Mouse (Mus musculus): ENCODE results near the gene Abhd16a.
A peak's percentile ranks its signal among the peaks of the same experiment; 100 is the strongest.
"Not testable (repeated sequence)": the region's sequence is repeated elsewhere in the genome, so short reads cannot be mapped to it uniquely, and the experiment has no call there.

The Abhd16a gene

DNA sequence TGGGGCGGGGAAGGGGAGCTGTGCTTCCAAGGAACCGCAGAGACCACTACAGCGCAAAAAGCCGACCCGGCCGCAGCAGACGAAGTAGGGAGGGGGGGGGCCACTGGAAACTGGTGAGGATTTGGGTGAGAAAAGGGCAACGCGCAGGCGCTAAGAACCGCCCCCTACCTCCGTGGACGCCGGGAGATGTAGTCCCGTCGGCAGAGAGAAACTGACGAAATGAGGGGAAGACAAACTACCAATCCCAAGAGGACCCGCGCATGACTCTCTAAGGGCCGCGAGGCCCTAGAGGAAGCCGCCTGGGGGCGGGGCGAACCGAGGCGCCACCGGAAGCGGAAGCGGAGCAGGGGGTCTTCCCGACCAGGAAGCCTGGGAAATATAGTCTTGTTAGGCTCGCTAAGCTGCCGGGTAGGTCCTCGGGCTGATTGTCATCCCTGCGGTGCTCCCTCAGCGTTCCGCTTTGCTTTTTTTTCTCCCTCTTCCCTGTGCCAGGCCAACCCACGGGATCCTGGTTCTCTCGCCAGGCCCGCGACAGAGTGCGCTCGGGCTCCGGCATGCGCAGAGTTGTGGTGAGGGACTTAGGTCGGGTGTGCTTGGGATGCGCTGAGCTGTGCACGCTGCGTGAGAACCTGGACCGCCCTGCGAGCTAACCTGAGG lies 32.2 kb downstream of the Abhd16a start, which contains the start of gene Gpank1:
TSS of gene Gpank1 (plus strand) at position 313 of the 657 bp plus-strand sequence.
- peak; percentile 97 for DNase-seq (ENCODE audit: extremely low spot score)

DNA sequence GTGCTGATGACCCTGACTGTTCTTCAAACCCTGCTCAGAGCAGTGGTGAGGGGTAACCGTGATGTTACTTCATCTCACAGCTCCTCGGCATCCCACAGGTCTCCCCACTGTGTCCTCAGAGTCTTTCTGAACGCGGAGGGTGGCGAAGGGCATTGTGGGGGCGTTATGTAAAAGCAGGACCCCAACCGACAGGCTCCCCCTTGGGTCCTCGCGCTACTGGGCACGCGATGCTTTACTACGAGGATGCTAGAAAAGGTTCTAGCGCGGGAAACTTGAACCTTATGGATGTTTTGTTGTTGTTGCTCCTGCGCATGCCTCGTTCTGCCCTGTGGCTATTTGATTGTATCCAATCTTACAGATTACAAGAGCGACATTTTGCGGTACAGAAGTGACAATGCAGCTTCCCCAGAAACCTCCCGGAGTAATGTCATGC lies 32.8 kb downstream of the Abhd16a start, which contains the start of gene Csnk2b:
TSS of gene Csnk2b (minus strand) at position 183 of the 433 bp plus-strand sequence.
- DNase-seq (ENCODE audit: extremely low spot score): no peak

- not testable (repeated sequence) for DNase-seq (ENCODE audit: extremely low spot score)
Measured at GRCm38 (mm10) chr17:35123287-35123686, 34.2 kb downstream of the Abhd16a start.

GRCm38 (mm10) chr17:35124261-35124896 lies 35.3 kb downstream of the Abhd16a start:
- not testable (repeated sequence) for DNase-seq (ENCODE audit: extremely low spot score)

- DNase-seq (ENCODE audit: extremely low spot score): no peak
Measured at GRCm38 (mm10) chr17:35125081-35125480, 36.0 kb downstream of the Abhd16a start.

DNA sequence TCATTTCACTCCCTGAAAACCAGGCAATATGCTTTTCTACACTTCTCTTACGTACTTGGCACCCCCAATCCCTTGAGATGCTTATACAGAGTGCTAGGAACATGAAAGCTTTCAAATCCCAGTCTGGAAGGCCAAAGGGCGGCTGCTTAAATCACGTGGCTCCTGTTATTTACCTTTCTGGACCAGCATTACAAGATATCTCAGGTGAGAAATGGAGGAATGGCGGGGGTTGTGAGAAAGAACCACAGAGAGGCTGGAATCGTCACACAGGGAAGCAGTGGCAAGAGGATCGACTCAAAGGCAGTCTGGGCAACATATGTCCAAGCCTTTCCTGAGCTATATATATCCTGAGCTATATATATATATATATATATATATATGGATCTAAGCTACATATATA lies 36.5 kb downstream of the Abhd16a start:
- no peak for DNase-seq (ENCODE audit: extremely low spot score)

GRCm38 (mm10) chr17:35126206-35126611 lies 37.1 kb downstream of the Abhd16a start, which contains the start of gene D17H6S53E:
D17H6S53E (plus strand) TSS chr17:35126373.
- DNase-seq (ENCODE audit: extremely low spot score): peak; percentile 80

- no peak for DNase-seq (ENCODE audit: extremely low spot score)
Measured at GRCm38 (mm10) chr17:35127017-35127416, 38.0 kb downstream of the Abhd16a start.

DNA sequence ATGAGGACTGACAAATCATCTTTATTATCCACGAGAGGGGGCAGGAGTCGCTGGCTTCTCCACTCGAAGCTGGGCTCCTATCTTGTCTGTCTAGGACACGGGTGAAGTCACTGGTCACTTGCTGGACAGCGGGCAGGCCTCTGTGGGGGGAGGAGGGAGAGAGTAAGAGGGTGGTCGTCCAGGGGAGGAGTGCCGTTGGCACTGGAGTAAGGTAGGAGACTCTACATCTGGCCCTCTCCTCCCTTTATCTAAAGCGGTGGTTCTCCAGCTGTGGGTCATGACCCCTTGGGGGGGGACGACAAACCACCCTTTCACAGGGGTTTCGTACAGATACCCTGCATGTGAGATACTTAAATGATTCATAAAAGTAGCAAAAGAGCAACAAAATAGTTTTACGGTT lies 39.9 kb downstream of the Abhd16a start:
- no peak for DNase-seq (ENCODE audit: extremely low spot score)

DNA sequence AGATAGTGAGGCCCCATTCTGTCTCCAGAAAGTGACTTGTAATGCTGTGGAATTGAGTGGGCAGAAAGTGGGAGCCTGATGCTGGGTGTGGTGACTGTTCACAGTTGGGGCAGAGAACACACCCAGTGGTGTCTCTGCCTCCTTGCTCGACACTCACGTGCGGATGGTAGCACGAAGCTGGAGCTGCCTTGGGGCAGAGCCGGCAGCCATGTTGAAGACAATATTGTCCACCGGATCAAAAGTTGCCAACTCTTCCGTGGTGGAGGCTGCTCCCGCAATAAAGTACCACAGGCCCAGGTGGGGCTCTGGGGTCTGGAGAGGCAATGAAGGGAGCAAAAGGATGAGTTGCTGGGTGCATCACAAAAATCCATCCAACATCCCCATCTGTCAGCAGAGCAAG lies 42.0 kb downstream of the Abhd16a start:
- DNase-seq (ENCODE audit: extremely low spot score): no peak

DNA sequence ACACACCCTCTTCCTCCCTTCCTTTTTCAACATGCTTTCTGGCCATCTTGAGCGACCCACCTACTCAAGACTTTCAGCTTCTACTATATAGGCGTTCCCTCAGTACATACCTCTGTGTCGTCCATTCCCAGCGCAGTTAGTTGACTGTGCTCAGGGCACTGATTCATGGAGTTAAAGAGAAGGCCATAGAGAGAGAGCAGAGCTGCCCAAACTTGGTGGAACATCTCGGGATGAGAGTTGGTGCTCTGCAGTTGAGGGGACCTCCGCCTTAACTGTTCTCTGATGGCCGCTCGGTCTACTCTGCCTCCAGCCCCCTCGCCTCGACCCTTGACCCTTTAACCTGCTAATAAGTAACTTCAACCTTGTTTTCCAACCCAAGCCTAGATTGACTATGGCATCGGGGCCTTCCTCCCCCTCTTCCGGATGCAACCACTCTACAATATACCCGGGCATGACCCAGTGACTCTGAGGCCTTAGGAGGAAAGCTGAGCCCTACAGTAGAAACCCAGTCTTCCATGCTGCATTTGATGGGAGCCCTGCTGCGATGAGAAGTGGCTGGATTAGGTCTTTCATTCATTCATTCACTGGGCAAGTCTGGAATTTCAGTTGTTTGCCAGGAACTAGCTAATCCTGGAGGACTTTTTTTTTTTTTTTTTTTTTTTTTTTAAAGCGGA lies 42.6 kb downstream of the Abhd16a start, which contains the start of gene Apom:
TSS of gene Apom (minus strand) at position 551 of the 674 bp plus-strand sequence.
- DNase-seq (ENCODE audit: extremely low spot score): no peak

GRCm38 (mm10) chr17:35132174-35132560 lies 43.1 kb downstream of the Abhd16a start:
- no peak for DNase-seq (ENCODE audit: extremely low spot score)

- DNase-seq (ENCODE audit: extremely low spot score): no peak
Measured at GRCm38 (mm10) chr17:35133517-35133916, 44.5 kb downstream of the Abhd16a start.

DNA sequence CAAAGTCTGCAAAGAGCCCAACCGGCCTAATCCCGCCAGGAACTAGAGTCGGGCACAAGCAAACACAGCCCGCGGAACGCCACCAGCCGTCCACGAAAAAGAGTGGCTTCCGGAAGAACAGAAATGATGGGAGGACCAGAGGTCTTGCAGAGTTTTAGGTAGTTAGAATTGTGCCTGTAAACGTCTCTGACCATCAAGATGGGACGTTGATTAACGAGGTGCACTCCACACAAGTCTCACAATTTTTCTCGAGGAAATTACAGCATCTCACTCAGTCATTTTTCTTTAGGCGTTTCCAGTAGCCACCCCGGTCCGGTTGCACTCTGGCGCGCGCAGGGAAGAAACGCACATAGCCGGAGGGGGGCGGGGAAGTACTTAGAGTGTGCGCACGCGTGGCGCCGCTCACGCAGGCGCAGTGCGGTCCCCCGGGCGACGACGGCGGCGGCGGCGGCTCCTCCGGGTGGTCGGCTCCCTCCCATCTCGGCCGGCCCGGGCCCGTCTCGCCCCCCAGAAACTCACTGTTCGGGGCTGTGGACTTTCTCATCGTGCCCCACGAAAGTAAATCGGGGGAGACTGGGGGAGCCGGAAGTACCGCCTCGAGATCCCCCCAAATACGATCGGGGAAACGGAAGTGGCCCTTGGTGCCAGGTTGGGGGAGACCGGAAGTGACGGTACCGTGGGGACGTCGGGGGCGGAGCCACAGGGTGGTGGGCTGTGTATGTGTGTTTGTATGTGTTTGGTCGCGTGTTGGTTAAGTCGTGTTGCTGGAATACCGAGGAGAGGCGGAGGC lies 45.9 kb downstream of the Abhd16a start, which contains the start of gene Bag6:
TSS of gene Bag6 (plus strand) at position 378 of the 790 bp plus-strand sequence.
- DNase-seq (ENCODE audit: extremely low spot score): peak; percentile 96

- no peak for DNase-seq (ENCODE audit: extremely low spot score)
Measured at GRCm38 (mm10) chr17:35135591-35136320, 46.7 kb downstream of the Abhd16a start.

GRCm38 (mm10) chr17:35139269-35139668 lies 50.2 kb downstream of the Abhd16a start:
- DNase-seq (ENCODE audit: extremely low spot score): no peak

DNA sequence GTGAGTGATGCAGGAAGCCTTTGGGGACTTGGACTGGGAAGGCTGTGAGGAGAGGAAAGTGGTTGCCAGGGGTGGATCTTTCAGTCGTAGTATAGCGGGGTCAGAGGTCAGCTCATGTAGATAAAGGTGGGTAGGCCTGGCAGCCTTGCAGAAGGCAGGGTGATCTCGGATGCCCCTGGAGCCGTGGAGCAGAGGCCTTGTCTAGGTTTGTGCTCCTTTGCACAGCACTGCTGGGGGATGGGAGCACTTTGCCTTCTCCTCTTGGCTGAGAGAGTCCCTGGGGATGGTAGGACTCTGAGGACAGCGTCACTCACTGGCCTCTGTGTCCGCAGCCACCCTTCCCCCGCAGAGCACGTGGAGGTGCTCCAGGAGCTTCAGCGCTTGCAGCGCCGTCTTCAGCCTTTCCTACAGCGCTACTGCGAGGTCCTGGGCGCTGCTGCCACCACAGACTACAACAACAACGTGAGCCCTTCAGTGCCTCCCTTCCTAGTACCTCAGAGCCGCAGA lies 51.5 kb downstream of the Abhd16a start:
- DNase-seq (ENCODE audit: extremely low spot score): no peak

DNA sequence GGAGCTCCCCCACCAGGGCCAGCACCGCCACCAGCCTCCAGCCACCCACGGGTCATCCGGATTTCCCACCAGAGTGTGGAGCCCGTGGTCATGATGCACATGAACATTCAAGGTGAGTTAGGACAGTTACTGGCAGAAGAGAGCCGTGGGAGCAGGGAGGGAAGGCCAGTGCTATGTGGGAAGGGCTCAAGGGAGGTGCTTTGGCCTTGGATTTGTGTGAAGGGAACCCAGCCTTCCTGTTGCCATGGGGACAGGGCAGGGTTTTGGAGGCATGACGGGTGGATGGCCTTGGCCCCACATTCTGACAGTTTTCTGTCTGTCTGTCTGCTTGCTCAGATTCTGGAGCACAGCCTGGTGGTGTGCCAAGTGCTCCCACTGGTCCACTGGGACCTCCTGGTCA lies 52.9 kb downstream of the Abhd16a start:
- no peak for DNase-seq (ENCODE audit: extremely low spot score)

DNA sequence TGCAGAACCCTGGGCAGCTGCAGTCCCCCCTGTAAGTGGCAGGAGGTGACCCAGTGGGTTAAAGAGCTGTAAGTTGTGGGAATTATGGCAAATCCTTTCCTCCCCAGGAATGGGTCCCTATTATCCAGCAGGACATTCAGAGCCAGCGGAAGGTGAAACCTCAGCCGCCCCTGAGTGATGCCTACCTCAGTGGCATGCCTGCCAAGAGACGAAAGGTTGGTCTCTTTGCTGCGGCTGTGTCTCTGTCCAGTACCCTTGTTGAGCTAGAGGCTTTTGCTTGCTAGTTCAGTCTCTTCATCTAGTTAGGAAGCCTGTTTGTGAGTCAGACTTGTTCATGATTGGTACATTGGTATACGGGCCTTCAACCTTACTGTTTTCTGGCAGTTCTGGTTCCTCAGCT lies 57.1 kb downstream of the Abhd16a start:
- DNase-seq (ENCODE audit: extremely low spot score): no peak

DNA sequence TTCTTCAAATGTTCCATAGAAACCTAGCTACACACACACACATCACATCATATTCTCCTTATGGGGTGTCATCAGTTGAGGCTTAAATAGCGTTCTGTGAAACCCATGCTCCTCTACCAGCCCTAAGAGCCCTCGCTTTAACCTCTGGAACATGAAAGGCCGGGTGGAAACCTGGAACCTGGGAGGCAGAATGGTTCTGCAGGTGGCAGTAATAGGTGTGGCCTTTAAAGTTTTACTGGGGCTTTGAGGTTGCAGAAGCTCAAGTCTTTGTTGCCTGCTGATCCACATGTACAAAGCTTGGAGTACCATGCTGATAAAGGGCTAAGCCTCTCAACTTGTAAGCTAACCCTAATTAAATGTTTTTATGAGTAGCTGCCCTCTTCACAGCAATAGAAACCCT lies 58.3 kb downstream of the Abhd16a start:
- DNase-seq (ENCODE audit: extremely low spot score): peak; percentile 36

All from embryo, embryonic 9.5 days (tissue).